Mouse (Mus musculus) lung, postnatal 0 days (tissue): ENCODE data around the gene Ctu2. TPM values are rescaled to one million over a fixed set of nuclear protein-coding genes. Genes with fewer than 3 reads are reported as not detected.

Source experiments
- ATAC-seq: fragments of 200-750 bp; cut with Nextera tagmentation; 2 replicates; pipeline ENCODE4 v1.8.0; 2017; ENCODE audit warnings: moderate library complexity
- DNase-seq: peaks from one replicate; pipeline ENCODE4 v3.0.0-alpha.2; 2016; ENCODE audit warnings: low spot score
- H3K27ac ChIP-seq: fragments of 300-500 bp; sonication (generic); 2 replicates; pipeline ENCODE4 v1.5.1; 2014; ENCODE audit warnings: antibody characterized with exemption, mild to moderate bottlenecking, low read length, mixed read lengths
- H3K27me3 ChIP-seq: fragments of 300-500 bp; sonication (generic); replicated peaks from 2 replicates; pipeline ENCODE4 v1.6.1; 2014; ENCODE audit warnings: low read length, mixed read lengths; ENCODE audit not compliant: insufficient read depth
- H3K36me3 ChIP-seq: fragments of 300-500 bp; sonication (generic); 2 replicates; pipeline ENCODE4 v1.6.1; 2014; ENCODE audit warnings: low read length, mixed read lengths; ENCODE audit not compliant: insufficient read depth
- H3K4me1 ChIP-seq: fragments of 300-500 bp; sonication (generic); 2 replicates; pipeline ENCODE4 v1.6.1; 2014; ENCODE audit warnings: antibody characterized with exemption, low read depth, low read length, mixed read lengths; ENCODE audit not compliant: insufficient read depth
- H3K4me2 ChIP-seq: fragments of 300-500 bp; sonication (generic); replicated peaks from 2 replicates; pipeline ENCODE4 v1.6.1; 2014; ENCODE audit warnings: low read depth, mild to moderate bottlenecking, low read length, moderate library complexity, mixed read lengths
- H3K4me3 ChIP-seq: fragments of 300-500 bp; sonication (generic); 2 replicates; pipeline ENCODE4 v1.5.1; 2014; ENCODE audit warnings: low read depth, low read length
- H3K9ac ChIP-seq: fragments of 300-500 bp; sonication (generic); replicated peaks from 2 replicates; pipeline ENCODE4 v1.6.1; 2014; ENCODE audit warnings: low read depth, mild to moderate bottlenecking
- H3K9me3 ChIP-seq: fragments of 300-500 bp; sonication (generic); 2 replicates; pipeline ENCODE4 v1.6.1; 2016; ENCODE audit warnings: low read length, mixed read lengths
- CTCF ChIP-seq: IDR thresholded peaks from 2 replicates; pipeline ENCODE4 v1.5.1; 2016; ENCODE audit warnings: antibody characterized with exemption, mild to moderate bottlenecking
- EP300 ChIP-seq: IDR thresholded peaks from 2 replicates; pipeline ENCODE4 v1.6.1; 2016; ENCODE audit warnings: antibody characterized with exemption, mild to moderate bottlenecking, control low read depth
- WGBS: fragments of 180-500 bp; shearing (Covaris S2); extraction: QIAGEN DNeasy Blood & Tissue Kit; methylation state at CpG from one replicate; pipeline ENCODE4 v1.1.7; 2014; 5-methylcytosine and 5-hydroxymethylcytosine counted together
- polyA plus RNA-seq: library from polyadenylated mRNA; unstranded; fragments of >200 nt; fragmentation: Nextera tagmentation; extraction: Ambion mirVana; gene quantifications from 2 replicates; pipeline ENCODE4 v1.2.1, GENCODE M21; 2015

Gene Ctu2
- polyA plus RNA-seq, 1 experiment from 2014 or later, result 25.9 TPM

GRCm38 (mm10) chr8:122488387-122488786 lies 12.4 kb downstream of the Ctu2 start:
- peaks cover 57% of the 10 kb centered on the region for H3K36me3 ChIP-seq
- no peak overlapping the region for H3K4me3 ChIP-seq
- no peak overlapping the region for H3K4me2 ChIP-seq
- DNase-seq (no peak), ATAC-seq (no peak)
- no peaks in the 10 kb centered on the region for H3K4me1 ChIP-seq
- WGBS, result 95% methylated on average over 9 of the region's 9 CpGs
- no peak overlapping the region for H3K9ac ChIP-seq
- no peak overlapping the region for H3K27ac ChIP-seq
- H3K9me3 ChIP-seq, result no peaks in the 10 kb centered on the region
- H3K27me3 ChIP-seq, result no peaks in the 10 kb centered on the region
- TF ChIP-seq EP300 (no peak), CTCF (no peak)

- Histone ChIP-seq H3K9ac (no peak overlapping the region), H3K27me3 (no peaks in the 10 kb centered on the region), H3K4me1 (no peaks in the 10 kb centered on the region), H3K36me3 (peaks cover 52% of the 10 kb centered on the region), H3K4me2 (no peak overlapping the region), H3K9me3 (no peaks in the 10 kb centered on the region), H3K27ac (no peak overlapping the region), H3K4me3 (no peak overlapping the region)
- no peak for TF ChIP-seq EP300
- no peak; the same call in 1 of the 2 replicates for TF ChIP-seq CTCF
- WGBS, result 49% methylated on average over 9 of the region's 12 CpGs
- DNase-seq (peak; percentile 62), ATAC-seq (peak; percentile 63)
These were observed 21.2 kb downstream of the Ctu2 start for GRCm38 (mm10) chr8:122497016-122497734.

- Histone ChIP-seq H3K36me3 (peaks cover 45% of the 10 kb centered on the region), H3K27me3 (no peaks in the 10 kb centered on the region), H3K9ac (no peak overlapping the region), H3K27ac (no peak overlapping the region), H3K9me3 (no peaks in the 10 kb centered on the region), H3K4me2 (no peak overlapping the region), H3K4me1 (no peaks in the 10 kb centered on the region), H3K4me3 (no peak overlapping the region)
- DNase-seq (no peak), ATAC-seq (no peak)
- peak; percentile 60 for TF ChIP-seq CTCF
- no peak for TF ChIP-seq EP300
- 63% methylated on average over 17 of the region's 17 CpGs for WGBS
These were observed 22.0 kb downstream of the Ctu2 start for GRCm38 (mm10) chr8:122497912-122498311.

- Histone ChIP-seq H3K27me3 (no peaks in the 10 kb centered on the region), H3K9me3 (no peaks in the 10 kb centered on the region), H3K4me2 (no peak overlapping the region), H3K4me1 (no peaks in the 10 kb centered on the region), H3K4me3 (no peak overlapping the region), H3K9ac (no peak overlapping the region), H3K36me3 (peaks cover 24% of the 10 kb centered on the region), H3K27ac (no peak overlapping the region)
- ATAC-seq (peak; percentile 60), DNase-seq (peak; percentile 92)
- 35% methylated on average over 10 of the region's 10 CpGs for WGBS
- TF ChIP-seq EP300 (no peak), CTCF (peak; percentile 97)
These were observed 24.9 kb downstream of the Ctu2 start for GRCm38 (mm10) chr8:122500856-122501255.

GRCm38 (mm10) chr8:122511552-122511951 lies 35.6 kb downstream of the Ctu2 start:
- no peaks in the 10 kb centered on the region; the same call in 1 of the 2 replicates for H3K4me1 ChIP-seq
- no peak overlapping the region for H3K9ac ChIP-seq
- DNase-seq (peak; percentile 85), ATAC-seq (peak; percentile 84)
- no peak overlapping the region for H3K4me3 ChIP-seq
- no peak overlapping the region for H3K4me2 ChIP-seq
- TF ChIP-seq EP300, result no peak
- no peak for TF ChIP-seq CTCF
- 0 out of 2 replicates have a peak, but pooled peaks cover under 1% of the 10 kb centered on the region for H3K36me3 ChIP-seq
- H3K27me3 ChIP-seq, result no peaks in the 10 kb centered on the region
- WGBS, result 39% methylated on average over 16 of the region's 16 CpGs
- no peaks in the 10 kb centered on the region for H3K9me3 ChIP-seq
- peak overlapping the region; percentile 71; the same call in 1 of the 2 replicates for H3K27ac ChIP-seq

- no peaks in the 10 kb centered on the region for H3K9me3 ChIP-seq
- H3K9ac ChIP-seq, result no peak overlapping the region
- 0 out of 2 replicates have a peak, but pooled peaks have one; percentile 7 for ATAC-seq
- H3K4me1 ChIP-seq, result peaks cover 3% of the 10 kb centered on the region
- no peak overlapping the region; the same call in 1 of the 2 replicates for H3K27ac ChIP-seq
- peak; percentile 13 for DNase-seq
- H3K4me3 ChIP-seq, result no peak overlapping the region
- 62% methylated on average over 7 of the region's 7 CpGs for WGBS
- no peaks in the 10 kb centered on the region for H3K27me3 ChIP-seq
- H3K4me2 ChIP-seq, result no peak overlapping the region
- H3K36me3 ChIP-seq, result no peaks in the 10 kb centered on the region
- TF ChIP-seq EP300 (no peak), CTCF (no peak)
These were observed 36.4 kb downstream of the Ctu2 start for GRCm38 (mm10) chr8:122512392-122512791.
